ENCODE assay signal across 25 mouse cellular contexts in genomic region chr17:83712341-83712740, GRCm38 (mm10). TPM values are rescaled to one million over a fixed set of nuclear protein-coding genes. Genes with fewer than 3 reads are reported as not detected.
DNase-seq lines count a peak whose midpoint lies in the region; ATAC-seq and TF ChIP-seq lines count a peak whose summit lies in the region.
"Had no signal": no experiment of that assay in that cellular context is flagged by ENCODE, and none has a peak within 500 bp of the region (broad histone marks: within the 10 kb centered on the region; RNA-seq: fewer than 3 reads in every experiment).

No protein-coding gene starts in this region.

- peak overlapping the region; percentile 30; the same call in 1 of the 2 replicates for H3K27ac ChIP-seq in left cerebral cortex, adult 2 months
- H3K27ac ChIP-seq: forebrain, embryonic 10.5 days; forebrain, embryonic 13.5 days; heart, embryonic 15.5 days; hindbrain, embryonic 10.5 days; hindbrain, embryonic 13.5 days had no signal

- peak; percentile 53; the same call in 1 of the 2 replicates for ATAC-seq in frontal cortex, adult (ENCODE audit: low TSS enrichment)
- ATAC-seq: forebrain, embryonic 13.5 days; forebrain, embryonic 16.5 days; hindbrain, embryonic 16.5 days had no signal

- intact Hi-C loops in left cerebral cortex, adult 2 months (cut with DNase I): no loop called here

- no peak for TF ChIP-seq CTCF in left cerebral cortex, adult 2 months (IDR thresholded peaks at IDR 0.05)

- DNase-seq in frontal cortex, postnatal 14 days (ENCODE audit: low spot score in 2 of 2): no peak
- DNase-seq in left cerebral cortex, adult 2 months (ENCODE audit: extremely low spot score in 1 of 2, low spot score in 2 of 2): no peak
- no peak for DNase-seq in left cerebral cortex, adult 18-20 months (ENCODE audit: low spot score in 2 of 2)
- peak; percentile 73 for DNase-seq in brain, adult 2 months (ENCODE audit: low read depth, low spot score)
- no peak for DNase-seq in urinary bladder, postnatal 10 days (ENCODE audit: low spot score)
- no peak for DNase-seq in c-Kit-positive CD71-positive TER-119-positive erythroid progenitor cells, embryonic 14.5 days (ENCODE audit: low spot score)
- DNase-seq: adrenal gland, adult 2 months; adrenal gland, postnatal 14 days; B cell, adult 2 months; cerebellum, adult 18-20 months; cerebellum, adult 9-10 months; cerebellum, postnatal 14 days; gastrocnemius, postnatal 25 days; heart, adult 18-20 months; heart, postnatal 10 days; heart, postnatal 36 days had no signal

- H3K4me3 ChIP-seq in left cerebral cortex, adult 2 months: no peak overlapping the region
- H3K4me3 ChIP-seq: forebrain, embryonic 10.5 days; forebrain, embryonic 13.5 days; heart, embryonic 12.5 days; heart, embryonic 15.5 days; hindbrain, embryonic 10.5 days; hindbrain, embryonic 13.5 days had no signal

RNA-seq across cellular contexts. Expression of gene Mta3, which starts 6.4 kb away (rescaled TPM):
- total RNA-seq in left cerebral cortex, adult 2 months (2021): 10 to 100 TPM; 90.6 to 93.6 TPM
- 100 to 1,000 TPM in 1 of 2 experiments, 10 to 100 TPM in 1; 96.4 to 102 TPM for total RNA-seq in left cerebral cortex, adult 18-20 months (2021)
